Mouse (Mus musculus): ENCODE results near the gene Srxn1.
A peak's percentile ranks its signal among the peaks of the same experiment; 100 is the strongest.

Gene Srxn1

DNA sequence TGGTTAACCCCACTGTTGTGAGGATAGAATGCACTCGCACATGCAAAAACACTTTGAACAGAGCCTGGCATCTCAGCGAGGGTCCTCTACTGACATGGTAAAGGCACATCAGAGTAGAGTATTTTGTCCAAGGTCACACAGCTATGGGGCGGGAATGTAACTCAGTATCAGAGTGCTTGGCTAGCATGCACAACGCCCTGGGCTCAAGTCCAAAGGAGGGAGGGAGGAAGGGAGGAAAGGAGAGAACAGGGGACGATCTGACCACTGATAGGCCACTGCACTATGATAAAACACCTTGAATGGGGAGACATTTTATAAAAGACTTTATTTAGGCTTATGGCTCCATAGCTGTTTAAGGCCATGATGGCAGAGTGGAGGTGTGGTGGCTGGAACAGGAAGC lies 15.7 kb upstream of the Srxn1 start:
- DNase-seq (ENCODE audit: low spot score in 2 of 2) = no peak

- DNase-seq (ENCODE audit: low spot score in 2 of 2) = no peak
Measured at GRCm38 (mm10) chr2:152090486-152090885, 14.8 kb upstream of the Srxn1 start.

GRCm38 (mm10) chr2:152091342-152092056 lies 13.8 kb upstream of the Srxn1 start:
- DNase-seq (ENCODE audit: low spot score in 2 of 2) = no peak

DNA sequence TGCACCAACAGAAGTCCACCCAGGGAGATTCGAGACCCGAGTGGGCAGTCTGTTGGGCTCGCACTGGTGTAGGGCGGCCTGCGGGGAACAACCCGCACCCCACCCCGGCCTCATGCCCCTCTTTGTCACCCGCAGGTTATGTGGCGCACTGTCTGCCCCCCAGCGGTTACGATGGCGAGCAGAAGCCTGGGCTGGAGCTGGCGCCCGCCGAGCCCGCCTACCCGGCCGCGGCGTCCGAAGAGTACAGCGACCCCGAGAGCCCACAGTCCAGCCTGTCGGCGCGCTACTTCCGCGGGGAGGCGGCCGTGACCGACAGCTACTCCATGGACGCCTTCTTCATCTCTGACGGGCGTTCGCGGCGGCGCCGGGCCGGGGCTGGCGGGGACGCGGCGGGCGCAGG lies 12.4 kb upstream of the Srxn1 start:
- DNase-seq (ENCODE audit: low spot score in 2 of 2) = no peak

DNA sequence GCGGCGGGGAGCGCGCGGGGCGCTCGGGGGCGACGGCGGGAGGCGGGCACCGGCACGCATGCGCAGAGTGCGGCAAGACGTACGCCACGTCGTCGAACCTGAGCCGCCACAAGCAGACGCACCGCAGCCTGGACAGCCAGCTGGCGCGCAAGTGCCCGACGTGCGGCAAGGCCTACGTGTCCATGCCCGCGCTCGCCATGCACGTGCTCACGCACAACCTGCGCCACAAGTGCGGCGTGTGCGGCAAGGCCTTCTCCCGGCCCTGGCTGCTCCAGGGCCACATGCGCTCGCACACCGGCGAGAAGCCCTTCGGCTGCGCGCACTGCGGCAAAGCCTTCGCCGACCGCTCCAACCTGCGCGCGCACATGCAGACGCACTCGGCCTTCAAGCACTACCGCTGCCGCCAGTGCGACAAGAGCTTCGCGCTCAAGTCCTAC lies 11.9 kb upstream of the Srxn1 start:
- DNase-seq (ENCODE audit: low spot score in 2 of 2) = no peak

- DNase-seq (ENCODE audit: low spot score in 2 of 2) = no peak
Measured at GRCm38 (mm10) chr2:152094856-152095545, 10.3 kb upstream of the Srxn1 start.

GRCm38 (mm10) chr2:152096922-152097321 lies 8.4 kb upstream of the Srxn1 start:
- no peak for DNase-seq (ENCODE audit: low spot score in 2 of 2)

DNA sequence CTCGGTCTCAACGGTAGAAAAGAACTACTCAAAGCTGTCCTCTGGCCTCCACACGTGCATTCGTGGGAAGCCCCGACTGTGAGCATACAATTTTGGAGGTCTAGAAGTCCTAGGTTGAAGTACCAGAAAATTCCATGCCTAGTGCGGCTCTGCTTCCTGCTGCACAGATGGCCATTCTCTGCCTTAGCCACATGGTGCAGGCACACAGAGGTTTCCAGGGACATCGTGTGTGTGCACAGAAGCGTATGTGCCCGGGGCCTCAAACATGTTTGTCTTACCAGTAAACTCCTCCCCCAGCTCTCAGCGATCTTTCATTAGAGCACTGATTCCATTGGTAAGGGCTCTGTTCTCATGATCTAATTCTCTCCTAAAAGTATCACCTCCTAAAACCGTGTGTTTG lies 7.4 kb upstream of the Srxn1 start:
- no peak for DNase-seq (ENCODE audit: low spot score in 2 of 2)

DNA sequence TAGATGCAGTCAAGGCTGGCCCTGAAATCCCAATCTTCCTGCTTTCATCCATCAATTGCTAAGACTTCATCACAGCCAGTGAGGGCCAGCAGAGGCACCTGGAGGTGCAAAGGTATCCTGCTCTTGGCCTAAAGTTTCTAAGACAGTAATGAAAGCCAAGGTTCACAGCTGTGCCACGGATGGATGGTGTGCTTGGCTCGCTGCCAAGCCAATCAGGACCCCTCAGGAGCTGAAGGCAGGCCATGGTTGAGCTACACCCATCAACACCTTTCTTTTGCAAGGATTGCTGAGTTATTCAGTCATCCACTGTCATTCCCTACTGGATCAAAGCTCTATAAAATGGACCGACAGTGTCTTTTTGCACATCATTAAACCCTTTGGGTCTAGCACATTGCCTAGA lies 5.8 kb upstream of the Srxn1 start:
- DNase-seq (ENCODE audit: low spot score in 2 of 2) = no peak

DNA sequence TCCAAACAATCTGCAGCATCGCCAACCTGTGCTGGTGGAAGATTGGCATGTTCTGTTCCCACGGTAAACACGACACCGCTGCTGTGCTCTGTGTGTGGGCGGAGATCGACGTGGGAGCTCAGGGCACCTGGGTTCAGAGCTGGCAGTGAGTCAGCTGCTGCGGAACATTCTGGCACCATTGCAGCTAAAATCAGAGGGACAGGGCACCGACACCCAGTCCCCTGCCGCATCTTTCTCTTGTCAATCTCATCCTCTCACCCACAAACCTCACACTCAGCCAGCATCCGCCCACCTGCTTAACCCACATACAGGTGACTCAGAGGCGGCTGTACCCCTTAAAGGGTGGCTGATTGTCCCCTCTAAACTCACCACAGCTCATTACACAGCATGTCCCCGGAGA lies 3.6 kb upstream of the Srxn1 start:
- no peak for DNase-seq (ENCODE audit: low spot score in 2 of 2)

- no peak for DNase-seq (ENCODE audit: low spot score in 2 of 2)
Measured at GRCm38 (mm10) chr2:152102369-152102768, 2.9 kb upstream of the Srxn1 start.

DNA sequence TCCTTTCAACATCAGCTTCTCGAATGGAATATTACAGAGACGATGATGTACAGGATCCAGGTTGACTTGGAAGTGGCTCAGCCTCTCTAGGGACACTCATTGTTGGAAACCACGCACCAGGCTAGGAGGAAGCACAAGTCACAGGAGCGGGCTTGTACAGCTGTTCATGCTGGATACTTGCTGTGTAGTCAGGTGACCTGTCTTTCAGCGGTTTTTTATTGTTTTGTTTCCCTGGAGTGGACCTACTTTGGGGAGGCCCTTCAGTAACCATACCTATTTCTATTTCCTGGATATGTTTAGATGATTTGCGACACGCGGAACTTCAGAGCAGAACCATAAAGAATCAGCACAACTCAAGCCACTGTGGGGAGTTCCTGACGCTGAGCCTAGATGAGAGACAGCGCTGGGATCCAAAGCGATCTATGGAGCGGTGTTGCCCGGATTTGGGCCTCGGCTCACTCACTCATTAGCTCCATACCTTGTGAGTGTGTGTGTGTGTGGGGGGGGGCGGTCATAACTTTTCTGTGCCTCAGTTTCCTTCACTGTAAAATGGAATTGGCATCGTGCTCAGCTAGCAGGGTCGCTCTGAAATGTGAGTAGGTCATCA lies 502 bp upstream of the Srxn1 start:
- no peak for DNase-seq (ENCODE audit: low spot score in 2 of 2)

GRCm38 (mm10) chr2:152106225-152106595 lies 894 bp downstream of the Srxn1 start:
- no peak for DNase-seq (ENCODE audit: low spot score in 2 of 2)

DNA sequence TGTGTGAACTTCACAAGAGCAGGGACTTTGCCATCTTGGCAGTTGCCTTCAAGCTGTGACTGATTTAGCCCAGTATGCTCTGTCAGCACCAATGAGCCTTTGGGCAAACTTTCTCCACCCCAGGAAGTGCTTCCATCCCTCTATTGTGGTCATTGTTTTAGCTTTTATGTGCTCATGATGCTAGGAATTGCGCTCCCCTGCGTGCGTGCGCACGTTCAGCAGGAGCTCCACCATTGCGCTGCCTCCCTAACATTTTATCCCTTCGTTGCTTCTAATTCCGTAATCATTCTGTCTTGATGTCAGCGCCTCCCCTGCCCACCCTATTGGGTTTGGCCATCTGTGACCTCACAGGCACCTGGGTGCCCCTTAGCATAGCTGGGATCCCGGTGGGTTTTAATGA lies 1.3 kb downstream of the Srxn1 start:
- DNase-seq (ENCODE audit: low spot score in 2 of 2) = no peak

GRCm38 (mm10) chr2:152108702-152109101 lies 3.4 kb downstream of the Srxn1 start:
- no peak for DNase-seq (ENCODE audit: low spot score in 2 of 2)

DNA sequence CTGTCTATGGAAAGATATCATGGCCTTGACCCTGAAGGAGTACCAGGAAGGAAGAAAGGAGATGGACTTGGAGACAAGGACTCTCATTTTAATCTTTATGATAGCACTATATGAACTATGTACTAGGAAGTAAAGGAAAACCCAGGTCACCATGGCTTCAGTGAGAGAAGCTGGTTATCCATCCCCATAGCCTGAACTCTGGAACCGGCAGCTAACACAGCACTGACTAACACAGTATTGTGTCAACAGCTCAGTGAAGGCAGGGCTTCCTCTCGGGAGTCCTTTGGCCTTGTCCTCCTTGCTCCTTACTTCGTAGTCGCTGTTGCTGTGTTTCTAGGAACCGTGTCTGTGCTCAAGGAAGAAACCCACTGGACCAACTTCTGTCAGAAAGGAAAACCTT lies 4.1 kb downstream of the Srxn1 start:
- no peak for DNase-seq (ENCODE audit: low spot score in 2 of 2)

- DNase-seq (ENCODE audit: low spot score in 2 of 2) = no peak
Measured at GRCm38 (mm10) chr2:152111311-152111710, 6.0 kb downstream of the Srxn1 start.

DNA sequence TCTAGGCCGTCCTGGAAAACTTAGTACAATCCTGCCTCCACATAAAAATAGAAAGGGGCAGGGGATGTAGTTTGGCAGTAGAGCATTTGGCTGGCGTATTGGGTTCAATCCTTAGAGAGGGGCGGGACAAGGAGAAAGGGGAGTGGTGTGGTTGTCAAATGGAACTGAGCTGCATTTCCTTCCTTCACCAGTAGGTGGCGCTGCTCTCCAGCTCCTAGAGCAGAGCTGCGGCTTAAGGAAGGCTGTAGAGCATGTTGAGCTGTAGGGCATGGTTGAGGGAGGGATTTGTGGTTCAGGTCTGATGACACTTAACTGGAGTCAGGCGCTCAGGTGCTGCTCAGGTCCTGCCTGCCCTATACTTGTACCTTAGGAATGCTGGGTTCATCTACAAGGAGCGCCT lies 6.6 kb downstream of the Srxn1 start:
- peak; percentile 86 to 87 for DNase-seq (ENCODE audit: low spot score in 2 of 2)

DNA sequence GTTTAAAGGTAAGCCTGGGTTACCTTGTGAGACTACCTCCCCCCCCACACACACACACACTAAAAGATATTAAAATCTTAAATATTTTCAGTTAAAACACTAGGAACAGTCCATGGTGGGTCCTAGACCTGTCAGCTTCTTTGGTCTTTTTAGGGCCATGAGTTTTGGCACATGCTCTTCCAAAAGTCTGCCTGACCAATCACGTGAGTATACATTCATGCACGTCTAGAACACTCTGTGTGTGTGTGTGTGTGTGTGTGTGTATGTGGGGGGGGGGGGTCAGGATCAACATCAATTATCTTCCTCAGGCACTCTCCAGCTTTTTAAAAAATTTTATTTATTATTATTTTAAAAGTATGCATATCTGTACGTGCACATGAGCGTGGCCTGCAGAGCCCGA lies 7.2 kb downstream of the Srxn1 start:
- no peak for DNase-seq (ENCODE audit: low spot score in 2 of 2)

GRCm38 (mm10) chr2:152112970-152113369 lies 7.7 kb downstream of the Srxn1 start:
- DNase-seq (ENCODE audit: low spot score in 2 of 2) = no peak

DNA sequence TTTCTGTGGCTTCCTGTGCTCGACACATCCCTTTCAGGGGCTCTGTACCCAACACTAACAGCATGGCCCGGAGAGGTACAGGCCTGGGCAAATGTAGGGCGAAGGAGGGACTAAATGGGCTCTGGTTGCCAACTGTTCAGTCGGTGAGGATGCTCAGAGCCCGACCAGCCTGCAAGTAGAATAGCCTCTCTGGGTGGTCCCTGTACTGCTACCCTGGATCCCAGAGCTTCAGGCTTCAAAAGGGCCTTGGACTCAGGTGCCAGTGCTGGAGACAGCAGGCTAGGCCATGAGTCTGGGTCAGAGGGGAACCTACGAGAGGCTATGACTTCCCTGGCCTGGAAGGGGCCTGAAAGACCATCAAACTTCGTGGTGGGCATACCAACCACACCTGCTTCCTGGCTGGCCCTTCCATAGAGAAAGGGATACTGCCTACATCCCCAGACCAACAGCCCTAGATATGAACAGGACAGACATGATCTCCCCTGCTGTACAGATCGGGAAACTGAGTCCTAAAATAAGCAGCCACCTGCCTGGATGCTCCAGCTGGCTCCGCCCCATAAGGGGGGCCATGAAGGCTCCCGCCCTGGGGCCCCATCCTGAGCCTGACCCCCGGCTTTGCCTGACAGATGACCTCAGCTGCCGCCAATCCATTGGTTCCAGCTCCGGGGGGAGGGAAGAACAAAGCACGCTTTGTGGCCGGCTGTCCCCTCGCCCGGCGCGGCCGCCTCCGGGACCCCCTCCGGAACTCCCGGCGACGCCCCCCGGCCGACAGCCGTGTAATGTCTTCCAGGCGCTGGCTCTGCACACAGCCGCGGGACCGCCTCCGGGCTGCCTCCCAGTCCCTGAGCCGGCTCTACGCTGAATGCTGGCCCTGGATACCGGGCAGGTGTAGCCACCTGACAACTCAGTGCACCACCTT lies 9.0 kb downstream of the Srxn1 start:
- DNase-seq (ENCODE audit: low spot score in 2 of 2) = no peak

- no peak for DNase-seq (ENCODE audit: low spot score in 2 of 2)
Measured at GRCm38 (mm10) chr2:152117694-152118093, 12.4 kb downstream of the Srxn1 start.
